Mouse (Mus musculus) liver, embryonic 12.5 days (tissue): ENCODE data around the gene Ano1. TPM values are rescaled to one million over a fixed set of nuclear protein-coding genes. Genes with fewer than 3 reads are reported as not detected.
A peak's percentile ranks its signal among the peaks of the same experiment; 100 is the strongest.

Experiments used
- ATAC-seq: fragments of 200-750 bp; cut with Nextera tagmentation; 2 replicates; pipeline ENCODE4 v1.8.0; 2017; ENCODE audit warnings: moderate number of reproducible peaks, mild to moderate bottlenecking, moderate library complexity
- H3K27ac ChIP-seq: fragments of 300-500 bp; sonication (generic); 2 replicates; pipeline ENCODE4 v1.5.1; 2016; ENCODE audit warnings: mild to moderate bottlenecking
- H3K27me3 ChIP-seq: fragments of 300-500 bp; sonication (generic); replicated peaks from 2 replicates; pipeline ENCODE4 v1.6.1; 2016; ENCODE audit warnings: mild to moderate bottlenecking, moderate library complexity
- H3K36me3 ChIP-seq: fragments of 300-500 bp; sonication (generic); 2 replicates; pipeline ENCODE4 v1.6.1; 2016; ENCODE audit warnings: mild to moderate bottlenecking, moderate library complexity
- H3K4me1 ChIP-seq: fragments of 300-500 bp; sonication (generic); 2 replicates; pipeline ENCODE4 v1.6.1; 2016
- H3K4me2 ChIP-seq: fragments of 300-500 bp; sonication (generic); 2 replicates; pipeline ENCODE4 v1.6.1; 2016; ENCODE audit warnings: mild to moderate bottlenecking, moderate library complexity
- H3K4me3 ChIP-seq: fragments of 300-500 bp; sonication (generic); 2 replicates; pipeline ENCODE4 v1.5.1; 2016; ENCODE audit warnings: mild to moderate bottlenecking, moderate library complexity
- H3K9ac ChIP-seq: fragments of 300-500 bp; sonication (generic); 2 replicates; pipeline ENCODE4 v1.6.1; 2016; ENCODE audit warnings: mild to moderate bottlenecking, moderate library complexity
- H3K9me3 ChIP-seq: fragments of 300-500 bp; sonication (generic); replicated peaks from 2 replicates; pipeline ENCODE4 v1.6.1; 2016; ENCODE audit warnings: mild to moderate bottlenecking, moderate library complexity
- WGBS: fragments of 180-500 bp; shearing (Covaris S2); methylation state at CpG from one replicate; pipeline ENCODE4 v1.1.7; 2016; ENCODE audit not compliant: insufficient replicate concordance; 5-methylcytosine and 5-hydroxymethylcytosine counted together
- polyA plus RNA-seq: library from polyadenylated mRNA; unstranded; fragments of >200 nt; fragmentation: Nextera tagmentation; extraction: Ambion mirVana; gene quantifications from 2 replicates; pipeline ENCODE4 v1.2.1, GENCODE M21; 2016

Ano1 gene
- polyA plus RNA-seq, 1 experiment from 2014 or later = 7.2 TPM

DNA sequence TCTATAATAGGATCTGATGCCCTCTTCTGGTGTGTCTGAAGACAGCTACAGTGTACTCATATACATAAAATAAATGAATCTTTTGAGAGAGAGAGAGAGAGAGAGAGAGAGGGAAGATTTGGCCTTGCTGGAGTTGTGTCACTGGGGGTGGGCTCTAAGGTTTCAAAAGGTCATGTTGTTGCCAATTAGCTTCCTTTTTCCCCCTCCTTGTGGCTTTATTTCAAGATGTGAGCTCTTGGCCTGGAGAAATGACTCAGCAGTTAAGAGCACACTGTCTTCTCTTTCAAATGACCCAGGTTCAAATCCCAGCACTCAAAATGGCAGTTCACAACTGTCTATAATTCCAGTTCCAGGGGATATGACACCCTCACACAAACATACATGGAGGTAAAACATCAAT lies 183.7 kb downstream of the Ano1 start:
- Histone ChIP-seq H3K4me3 (no peak overlapping the region), H3K9me3 (no peaks in the 10 kb centered on the region), H3K36me3 (no peaks in the 10 kb centered on the region), H3K9ac (no peak overlapping the region), H3K27ac (no peak overlapping the region), H3K4me1 (no peaks in the 10 kb centered on the region), H3K27me3 (peaks cover 48% of the 10 kb centered on the region), H3K4me2 (no peak overlapping the region)
- ATAC-seq = no peak

DNA sequence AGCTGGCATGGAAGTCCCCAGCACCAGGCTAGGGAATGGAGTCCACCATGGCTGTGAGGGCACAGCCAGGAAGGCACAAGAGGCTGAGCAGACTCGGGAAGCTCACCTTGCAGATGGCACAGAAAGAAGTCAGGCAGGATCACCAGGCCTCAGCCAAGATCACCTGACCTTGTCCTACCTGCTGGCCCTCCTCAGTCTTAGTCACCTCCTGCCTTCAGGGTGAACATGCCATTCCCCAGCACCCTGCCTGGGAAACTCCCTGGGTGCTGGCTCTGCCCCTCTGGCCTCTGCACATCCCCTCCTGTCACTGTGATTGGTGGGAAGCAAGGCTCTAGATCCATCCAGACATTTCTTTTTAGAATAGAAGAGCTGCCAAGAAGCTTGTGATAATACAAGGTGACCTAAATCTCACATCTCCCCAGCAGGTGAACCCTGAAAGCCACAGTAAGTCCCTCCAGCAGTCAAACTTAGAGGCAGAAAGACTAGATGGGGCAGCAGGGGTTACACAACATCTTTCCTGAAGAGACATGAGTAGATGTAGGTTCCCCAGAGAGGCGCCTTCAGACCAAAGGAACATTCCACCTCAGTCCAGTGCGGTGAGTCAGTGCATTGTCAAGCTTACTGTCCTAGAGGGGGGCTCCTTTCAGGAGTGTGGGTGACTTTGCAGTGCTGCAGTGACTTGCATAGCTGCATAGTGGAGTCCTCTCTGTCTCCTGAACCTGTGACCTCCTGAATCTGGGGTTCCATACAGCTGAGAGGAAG lies 184.7 kb downstream of the Ano1 start:
- no peak for ATAC-seq
- no peaks in the 10 kb centered on the region for H3K4me1 ChIP-seq
- no peaks in the 10 kb centered on the region for H3K9me3 ChIP-seq
- no peak overlapping the region for H3K27ac ChIP-seq
- H3K27me3 ChIP-seq = peaks cover 51% of the 10 kb centered on the region
- no peak overlapping the region for H3K4me2 ChIP-seq
- H3K36me3 ChIP-seq = no peaks in the 10 kb centered on the region
- no peak overlapping the region for H3K4me3 ChIP-seq
- WGBS = 55% methylated on average over 3 of the region's 3 CpGs
- no peak overlapping the region for H3K9ac ChIP-seq

- WGBS = 57% methylated on average over 9 of the region's 9 CpGs
- Histone ChIP-seq H3K4me2 (no peak overlapping the region), H3K4me3 (no peak overlapping the region), H3K27ac (no peak overlapping the region), H3K27me3 (peaks cover 47% of the 10 kb centered on the region), H3K4me1 (no peaks in the 10 kb centered on the region), H3K9me3 (no peaks in the 10 kb centered on the region), H3K36me3 (no peaks in the 10 kb centered on the region), H3K9ac (no peak overlapping the region)
- ATAC-seq = no peak
Observed at GRCm38 (mm10) chr7:144563456-144564155, 188.2 kb downstream of the Ano1 start.

DNA sequence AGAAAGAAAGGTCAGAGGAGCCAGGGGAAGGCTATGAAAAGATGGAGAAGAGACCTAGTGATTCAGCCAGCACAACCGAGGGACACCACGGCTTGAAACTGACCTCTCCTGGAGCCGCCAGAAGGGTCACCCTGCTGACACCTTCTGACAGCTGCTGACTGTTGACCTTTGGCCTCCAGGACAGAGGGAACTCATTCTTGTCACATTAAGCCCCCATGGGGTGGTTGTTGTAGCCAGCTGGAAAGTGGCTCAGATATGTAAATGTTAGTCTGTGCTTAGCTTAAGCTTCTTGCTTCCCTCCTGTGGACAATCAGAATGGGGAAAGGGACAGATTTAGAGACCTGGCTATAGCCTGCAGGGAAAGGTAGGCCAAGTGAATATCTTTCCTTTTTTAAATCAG lies 189.8 kb downstream of the Ano1 start:
- H3K36me3 ChIP-seq = no peaks in the 10 kb centered on the region
- H3K4me1 ChIP-seq = no peaks in the 10 kb centered on the region
- H3K4me3 ChIP-seq = no peak overlapping the region
- H3K9me3 ChIP-seq = no peaks in the 10 kb centered on the region
- H3K4me2 ChIP-seq = no peak overlapping the region
- ATAC-seq = no peak
- H3K9ac ChIP-seq = no peak overlapping the region
- WGBS = 30% methylated on average over 3 of the region's 3 CpGs
- peaks cover 39% of the 10 kb centered on the region for H3K27me3 ChIP-seq
- no peak overlapping the region for H3K27ac ChIP-seq

DNA sequence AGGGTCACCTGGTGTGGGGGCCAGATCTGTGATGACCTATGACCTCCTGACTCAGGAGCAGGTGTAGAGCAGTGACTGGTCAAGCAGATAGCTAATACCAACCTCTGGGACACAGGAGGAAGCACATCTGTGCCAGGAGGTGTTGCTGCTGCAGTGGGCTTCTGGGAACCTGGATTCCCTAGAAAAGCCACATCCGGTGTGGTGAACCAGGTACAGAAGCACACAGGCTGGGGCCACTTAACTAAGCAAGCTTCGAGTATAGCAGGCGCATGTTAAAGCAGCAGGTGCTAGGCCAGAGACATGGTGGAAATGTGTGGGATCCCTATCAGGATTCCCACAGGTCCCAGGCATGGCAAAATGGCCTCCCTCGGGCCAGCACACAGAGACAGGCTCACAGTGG lies 191.2 kb downstream of the Ano1 start:
- ATAC-seq = 0 out of 2 replicates have a peak, but pooled peaks have one; percentile 10
- Histone ChIP-seq H3K9me3 (no peaks in the 10 kb centered on the region), H3K36me3 (no peaks in the 10 kb centered on the region), H3K4me2 (no peak overlapping the region), H3K4me1 (no peaks in the 10 kb centered on the region), H3K4me3 (no peak overlapping the region), H3K27ac (no peak overlapping the region), H3K9ac (no peak overlapping the region), H3K27me3 (peaks cover 39% of the 10 kb centered on the region)
- 69% methylated on average over 4 of the region's 4 CpGs for WGBS

- peaks cover 5% of the 10 kb centered on the region for H3K4me1 ChIP-seq
- ATAC-seq = no peak
- WGBS = 48% methylated on average over 6 of the region's 6 CpGs
Observed at GRCm38 (mm10) chr7:144558552-144558951, 193.2 kb downstream of the Ano1 start.

DNA sequence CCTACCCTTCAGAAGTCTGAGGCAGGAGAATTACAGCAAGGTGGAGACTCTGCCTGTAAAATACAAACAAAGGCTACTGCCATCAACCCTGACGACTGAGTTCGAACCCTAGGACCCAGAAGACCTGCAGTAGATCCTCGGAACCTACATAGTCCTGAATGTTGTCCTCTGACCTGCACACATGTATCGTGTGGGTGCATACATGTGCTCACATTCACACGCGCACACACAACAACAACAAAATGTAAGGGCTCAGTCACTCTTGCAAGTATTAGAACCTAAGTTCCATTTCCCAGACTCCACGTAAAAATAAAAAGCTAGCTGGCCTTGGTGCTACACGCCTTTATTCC lies 197.7 kb downstream of the Ano1 start:
- peak overlapping the region; percentile 39 for H3K27ac ChIP-seq
- peaks cover 44% of the 10 kb centered on the region for H3K4me1 ChIP-seq
- H3K4me2 ChIP-seq = peak overlapping the region; percentile 93
- peak overlapping the region; percentile 94 for H3K4me3 ChIP-seq
- 31% methylated on average over 8 of the region's 8 CpGs for WGBS
- H3K27me3 ChIP-seq = peaks cover 14% of the 10 kb centered on the region
- H3K36me3 ChIP-seq = peaks cover 31% of the 10 kb centered on the region
- no peaks in the 10 kb centered on the region for H3K9me3 ChIP-seq
- H3K9ac ChIP-seq = peak overlapping the region; percentile 74
- ATAC-seq = peak; percentile 23; the same call in 1 of the 2 replicates

More at GRCm38 (mm10) chr7:144558552-144558951, 193.2 kb downstream of the Ano1 start:
- Histone ChIP-seq H3K36me3 (no peaks in the 10 kb centered on the region), H3K9ac (no peak overlapping the region), H3K4me2 (no peak overlapping the region), H3K27me3 (peaks cover 27% of the 10 kb centered on the region), H3K27ac (no peak overlapping the region), H3K9me3 (no peaks in the 10 kb centered on the region), H3K4me3 (no peak overlapping the region)

GRCm38 (mm10) chr7:144553237-144554122 lies 198.3 kb downstream of the Ano1 start, which contains the start of gene Ppfia1:
Gene Ppfia1, minus strand, starts transcription at chr7:144553729.
- H3K36me3 ChIP-seq = peaks cover 35% of the 10 kb centered on the region
- peaks cover 49% of the 10 kb centered on the region for H3K4me1 ChIP-seq
- peaks cover 14% of the 10 kb centered on the region for H3K27me3 ChIP-seq
- no peaks in the 10 kb centered on the region for H3K9me3 ChIP-seq
- peak; percentile 95 for ATAC-seq
- H3K4me3 ChIP-seq = peak within 1 kb of the TSS; percentile 94
- peak within 1 kb of the TSS; percentile 98 for H3K9ac ChIP-seq
- peak within 1 kb of the TSS; percentile 93 for H3K4me2 ChIP-seq
- WGBS = under 1% methylated on average over 96 of the region's 97 CpGs
- peak within 1 kb of the TSS; percentile 84 for H3K27ac ChIP-seq

DNA sequence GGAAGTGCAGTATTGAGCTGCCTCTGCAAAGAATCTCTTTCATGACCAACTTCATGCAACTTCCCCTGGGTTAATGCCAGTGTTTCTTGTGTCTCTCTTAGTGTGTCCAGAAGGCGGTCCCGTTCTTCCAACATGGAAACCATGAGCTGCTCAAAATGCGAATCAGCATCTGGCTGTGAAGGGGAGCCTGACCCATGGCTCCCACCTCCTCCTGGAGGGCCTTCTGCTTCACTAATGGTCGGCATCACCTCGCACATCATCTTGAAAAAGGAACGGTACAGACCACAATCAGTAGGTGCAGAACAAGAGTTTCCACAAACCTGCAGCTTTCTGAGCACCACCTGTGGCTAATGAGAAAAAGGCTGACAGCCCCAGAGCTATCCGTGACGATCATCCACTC lies 199.5 kb downstream of the Ano1 start:
- H3K9me3 ChIP-seq = no peaks in the 10 kb centered on the region
- H3K4me3 ChIP-seq = peak overlapping the region; percentile 94
- peaks cover 42% of the 10 kb centered on the region for H3K36me3 ChIP-seq
- peak overlapping the region; percentile 98; the same call in 1 of the 2 replicates for H3K9ac ChIP-seq
- peaks cover 54% of the 10 kb centered on the region for H3K4me1 ChIP-seq
- WGBS = 87% methylated on average over 8 of the region's 8 CpGs
- no peak overlapping the region for H3K27ac ChIP-seq
- peaks cover 14% of the 10 kb centered on the region for H3K27me3 ChIP-seq
- H3K4me2 ChIP-seq = peak overlapping the region; percentile 93
- ATAC-seq = no peak

GRCm38 (mm10) chr7:144550811-144551210 lies 201.0 kb downstream of the Ano1 start:
- Histone ChIP-seq H3K27ac (no peak overlapping the region), H3K4me1 (peaks cover 59% of the 10 kb centered on the region), H3K9me3 (no peaks in the 10 kb centered on the region), H3K4me2 (peak overlapping the region; percentile 93), H3K27me3 (peaks cover 6% of the 10 kb centered on the region), H3K4me3 (no peak overlapping the region), H3K9ac (no peak overlapping the region), H3K36me3 (peaks cover 54% of the 10 kb centered on the region)
- WGBS = 20% methylated on average over 1 of the region's 1 CpGs
- no peak for ATAC-seq

DNA sequence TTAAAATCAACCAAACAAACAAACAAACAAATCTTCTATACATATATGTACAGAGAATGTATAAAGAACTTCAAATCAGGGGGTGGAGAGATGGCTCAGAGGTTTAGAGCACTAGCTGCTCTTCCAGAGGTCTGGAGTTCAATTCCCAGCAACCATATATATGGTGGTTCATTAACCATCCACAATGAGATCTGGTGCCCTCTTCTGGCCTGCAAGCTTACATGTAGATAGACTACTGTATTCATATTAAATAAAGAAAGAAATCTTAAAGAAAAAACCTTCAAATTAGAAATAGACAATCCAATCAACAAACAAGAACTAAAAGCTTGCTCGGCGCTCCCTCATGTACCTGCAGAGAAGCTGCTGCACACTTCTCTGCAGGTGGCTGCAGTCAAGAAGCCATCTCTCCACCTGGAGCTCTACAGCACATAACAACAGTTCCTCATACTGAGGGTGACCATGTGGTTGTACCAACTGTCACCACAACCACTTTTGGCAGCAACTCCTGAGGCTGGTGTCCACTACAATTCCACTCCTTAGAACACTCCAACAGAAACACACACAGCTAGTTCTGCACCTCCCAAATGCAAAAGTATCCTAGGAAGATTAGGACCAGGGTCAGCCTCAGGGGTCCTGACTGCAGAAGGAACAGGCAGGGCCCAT lies 201.7 kb downstream of the Ano1 start:
- H3K36me3 ChIP-seq = peaks cover 62% of the 10 kb centered on the region
- no peak overlapping the region for H3K27ac ChIP-seq

More for the DNA sequence above, 201.7 kb downstream of the Ano1 start:
- Histone ChIP-seq H3K4me1 (peaks cover 59% of the 10 kb centered on the region), H3K9ac (no peak overlapping the region), H3K4me2 (0 out of 2 replicates have a peak overlapping the region, but pooled peaks have one; percentile 19), H3K4me3 (no peak overlapping the region), H3K27me3 (peaks cover under 1% of the 10 kb centered on the region; the same call in 1 of the 2 replicates), H3K9me3 (no peaks in the 10 kb centered on the region)
- no peak for ATAC-seq
- WGBS = 100% methylated on average over 2 of the region's 2 CpGs
